Mouse (Mus musculus): ENCODE measurements at regions not wholly inside any gene's neighbourhood (a gene's known extent, or its start where the extent isn't known, plus 50 kb on each side); places are given as distances from the start of the nearest gene placed in this dataset.

DNA sequence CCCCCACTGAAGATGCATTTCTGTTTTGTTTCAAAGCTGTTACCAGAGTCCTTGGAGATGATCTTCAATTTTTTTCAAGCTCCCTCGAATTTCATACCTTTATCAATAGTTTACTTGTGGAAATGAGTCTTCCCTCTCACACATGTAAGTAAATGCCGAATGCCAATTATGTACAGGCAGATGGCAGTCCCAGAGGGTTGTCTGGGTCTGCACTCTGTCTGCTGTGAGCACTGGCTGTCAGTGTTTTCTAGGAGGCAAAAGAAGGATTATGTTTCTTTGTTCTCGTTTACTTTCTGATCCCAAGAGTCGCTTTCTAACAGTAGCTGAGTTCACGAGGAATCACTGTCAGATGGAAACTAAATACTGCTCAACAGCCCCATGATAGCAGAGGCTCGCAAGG lies 491.5 kb downstream of the 1700129C05Rik start:
- DNase-seq (ENCODE audit: low spot score), result no peak
- Histone ChIP-seq H3K4me1 (peaks cover 31% of the 10 kb centered on the region), H3K9me3 (replicated peaks) (no peaks in the 10 kb centered on the region), H3K36me3 (no peaks in the 10 kb centered on the region), H3K27me3 (ENCODE audit: low read depth, poor library complexity, severe bottlenecking) (no peaks in the 10 kb centered on the region), H3K4me3 (no peak overlapping the region), H3K27ac (no peak overlapping the region)
- WGBS, result 47% methylated on average over 6 of the region's 6 CpGs

DNA sequence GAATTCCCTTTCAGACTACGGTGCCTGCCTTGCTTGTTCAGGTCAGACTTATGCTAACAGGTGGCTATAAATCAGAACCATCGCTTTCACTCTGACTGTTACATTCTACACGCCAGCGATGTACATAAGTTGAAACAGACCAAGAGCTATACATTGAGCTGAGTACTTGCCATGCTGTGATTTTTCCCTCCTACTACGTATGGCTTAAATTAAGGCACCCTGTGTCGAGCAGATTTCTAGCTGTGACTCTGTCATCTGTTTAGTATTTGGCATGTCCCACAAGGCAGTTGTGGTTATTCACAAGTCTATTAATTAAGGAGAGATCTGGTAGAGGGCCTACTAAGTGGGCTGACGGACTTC lies 504.4 kb downstream of the 1700129C05Rik start:
- 17% methylated on average over 7 of the region's 7 CpGs for WGBS
- Histone ChIP-seq H3K27ac (peak overlapping the region; percentile 51; the same call in 1 of the 2 replicates), H3K9me3 (replicated peaks) (no peaks in the 10 kb centered on the region), H3K27me3 (ENCODE audit: low read depth, poor library complexity, severe bottlenecking) (0 out of 2 replicates have a peak, but pooled peaks cover 7% of the 10 kb centered on the region), H3K4me1 (peaks cover 35% of the 10 kb centered on the region), H3K4me3 (no peak overlapping the region), H3K36me3 (no peaks in the 10 kb centered on the region)
- DNase-seq (ENCODE audit: low spot score), result no peak

DNA sequence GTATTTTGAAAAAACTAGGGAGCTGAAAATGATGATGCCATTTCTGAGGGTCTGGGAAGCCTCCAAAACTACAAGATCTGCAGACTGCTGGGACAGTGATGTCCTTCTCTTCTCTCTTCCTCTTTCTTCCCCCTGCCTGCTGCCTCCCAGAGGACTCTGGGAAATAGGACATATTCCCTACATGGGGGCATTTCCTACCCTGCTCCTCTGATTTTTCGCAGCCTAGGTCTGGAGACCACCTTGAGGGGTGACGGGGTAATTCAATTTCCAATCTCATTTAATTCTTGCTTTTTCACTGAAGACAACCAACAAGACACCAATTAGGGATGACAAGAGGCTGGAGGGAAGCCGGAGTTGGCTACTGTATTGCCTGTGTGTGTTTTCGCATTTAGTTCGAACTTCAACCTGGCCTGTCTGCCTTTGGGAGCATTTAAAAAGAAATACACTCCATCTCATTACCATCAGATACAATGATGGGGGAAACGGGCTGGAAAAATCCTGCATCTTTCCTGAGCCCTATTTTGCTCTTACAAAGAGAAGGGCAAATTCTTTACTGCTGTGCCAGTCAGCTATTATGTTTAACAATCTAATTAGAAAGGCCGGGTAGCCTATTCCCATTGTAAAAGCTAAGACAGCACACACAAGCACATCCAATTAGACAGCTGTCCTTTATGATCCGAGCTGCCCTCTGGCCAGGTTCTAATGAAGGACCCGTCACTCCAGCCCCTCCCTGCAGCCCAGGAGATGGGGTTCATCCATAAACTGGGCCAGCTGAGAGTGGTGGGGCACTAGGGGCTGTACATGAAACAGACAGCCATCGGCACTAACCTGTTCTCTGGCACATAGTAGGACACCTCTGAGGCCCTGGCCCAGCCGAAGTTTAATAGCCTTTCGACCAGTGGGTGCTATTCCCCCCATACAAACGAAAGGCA lies 505.0 kb downstream of the 1700129C05Rik start:
- Histone ChIP-seq H3K4me3 (no peak overlapping the region), H3K9me3 (replicated peaks) (no peaks in the 10 kb centered on the region), H3K36me3 (no peaks in the 10 kb centered on the region), H3K4me1 (peaks cover 35% of the 10 kb centered on the region), H3K27ac (peak overlapping the region; percentile 51), H3K27me3 (ENCODE audit: low read depth, poor library complexity, severe bottlenecking) (0 out of 2 replicates have a peak, but pooled peaks cover 7% of the 10 kb centered on the region)
- WGBS, result 51% methylated on average over 13 of the region's 13 CpGs
- DNase-seq (ENCODE audit: low spot score), result peak; percentile 48

DNA sequence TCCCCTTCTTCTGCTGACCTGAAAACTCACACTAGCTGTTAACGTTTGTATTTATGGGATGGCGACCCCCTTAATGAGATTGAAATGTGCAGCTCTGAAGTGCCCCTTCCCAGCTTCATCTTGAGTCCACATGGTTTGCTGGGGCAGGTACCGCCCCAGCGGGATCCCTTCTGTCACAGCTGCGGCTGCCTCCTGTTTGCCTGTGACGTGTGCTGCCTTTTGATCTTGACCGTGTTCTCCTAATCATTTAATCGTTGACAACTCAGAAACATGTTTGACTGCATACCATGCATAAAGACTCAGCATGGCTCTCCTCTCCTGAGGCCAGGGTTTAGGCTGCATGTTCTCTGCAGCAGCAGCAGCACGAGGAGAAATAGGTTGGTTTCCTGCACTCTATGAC lies 511.5 kb downstream of the 1700129C05Rik start:
- H3K4me1 ChIP-seq, result peaks cover 26% of the 10 kb centered on the region
- H3K36me3 ChIP-seq, result no peaks in the 10 kb centered on the region
- 29% methylated on average over 9 of the region's 9 CpGs for WGBS
- no peaks in the 10 kb centered on the region for H3K9me3 ChIP-seq (replicated peaks)
- no peak overlapping the region for H3K4me3 ChIP-seq
- peak overlapping the region; percentile 30; the same call in 1 of the 2 replicates for H3K27ac ChIP-seq
- H3K27me3 ChIP-seq (ENCODE audit: low read depth, poor library complexity, severe bottlenecking), result 0 out of 2 replicates have a peak, but pooled peaks cover 9% of the 10 kb centered on the region
- DNase-seq (ENCODE audit: low spot score), result peak; percentile 61

DNA sequence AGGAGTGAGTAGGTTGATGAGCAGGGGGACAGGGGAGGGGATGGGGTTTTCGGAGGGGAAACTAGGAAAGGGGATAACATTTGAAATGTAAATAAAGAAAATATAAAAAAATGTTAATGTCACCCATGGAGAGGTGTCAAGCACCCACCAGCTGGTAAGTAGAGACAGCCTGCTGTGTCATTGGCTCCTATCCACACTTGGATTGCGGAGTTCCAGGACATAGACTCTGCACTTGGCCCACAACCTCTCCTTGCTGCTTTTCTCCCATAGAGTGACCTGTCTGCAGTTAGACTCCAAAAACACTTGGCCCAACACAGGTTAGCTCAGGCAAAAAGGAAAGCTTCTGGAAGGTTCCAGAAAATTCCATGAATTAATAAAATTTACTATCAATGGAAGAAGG lies 514.4 kb downstream of the 1700129C05Rik start:
- H3K36me3 ChIP-seq, result no peaks in the 10 kb centered on the region
- H3K27me3 ChIP-seq (ENCODE audit: low read depth, poor library complexity, severe bottlenecking), result 0 out of 2 replicates have a peak, but pooled peaks cover 2% of the 10 kb centered on the region
- H3K27ac ChIP-seq, result no peak overlapping the region
- no peak overlapping the region for H3K4me3 ChIP-seq
- peaks cover 21% of the 10 kb centered on the region for H3K4me1 ChIP-seq
- DNase-seq (ENCODE audit: low spot score), result no peak
- 91% methylated on average over 2 of the region's 2 CpGs for WGBS
- H3K9me3 ChIP-seq (replicated peaks), result no peaks in the 10 kb centered on the region

DNA sequence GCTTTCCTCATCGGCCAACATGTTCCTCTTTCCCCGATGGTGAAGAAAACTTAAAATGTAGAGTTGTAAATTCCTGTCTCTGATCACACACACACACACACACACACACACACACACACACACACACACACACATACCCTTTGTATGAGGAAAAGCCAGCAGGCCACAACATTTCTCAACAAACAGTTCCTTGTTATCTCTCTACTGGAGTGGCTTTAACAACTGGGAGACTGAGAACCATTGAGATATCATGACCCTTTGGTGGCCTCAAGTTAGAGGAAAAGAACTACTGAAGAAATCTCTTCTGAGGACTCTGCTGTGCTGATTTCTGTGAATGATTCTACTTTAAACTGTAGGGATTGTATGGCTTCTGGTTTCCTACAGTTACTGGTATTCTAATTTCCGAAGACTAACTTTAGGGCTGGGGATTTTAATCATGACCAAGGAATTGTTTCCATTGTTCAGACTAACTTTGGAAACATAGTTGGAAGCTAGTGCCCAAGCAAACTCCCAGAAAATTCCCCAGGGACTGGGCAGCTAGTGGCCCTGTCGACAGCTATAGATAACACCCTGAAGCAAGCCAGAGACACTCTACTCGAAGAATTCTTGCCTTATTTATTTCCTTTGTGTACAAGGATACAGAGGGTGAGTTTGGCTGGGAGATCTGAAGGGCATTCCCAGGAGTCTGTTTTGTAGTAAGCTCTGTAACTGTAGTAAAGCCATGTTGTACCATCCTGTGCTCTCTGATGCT lies 516.0 kb downstream of the 1700129C05Rik start:
- H3K27ac ChIP-seq, result no peak overlapping the region
- no peak for DNase-seq (ENCODE audit: low spot score)
- H3K36me3 ChIP-seq, result no peaks in the 10 kb centered on the region
- no peaks in the 10 kb centered on the region for H3K9me3 ChIP-seq (replicated peaks)
- 72% methylated on average over 5 of the region's 5 CpGs for WGBS
- H3K4me3 ChIP-seq, result no peak overlapping the region
- H3K4me1 ChIP-seq, result peaks cover 18% of the 10 kb centered on the region
- 0 out of 2 replicates have a peak, but pooled peaks cover 2% of the 10 kb centered on the region for H3K27me3 ChIP-seq (ENCODE audit: low read depth, poor library complexity, severe bottlenecking)

DNA sequence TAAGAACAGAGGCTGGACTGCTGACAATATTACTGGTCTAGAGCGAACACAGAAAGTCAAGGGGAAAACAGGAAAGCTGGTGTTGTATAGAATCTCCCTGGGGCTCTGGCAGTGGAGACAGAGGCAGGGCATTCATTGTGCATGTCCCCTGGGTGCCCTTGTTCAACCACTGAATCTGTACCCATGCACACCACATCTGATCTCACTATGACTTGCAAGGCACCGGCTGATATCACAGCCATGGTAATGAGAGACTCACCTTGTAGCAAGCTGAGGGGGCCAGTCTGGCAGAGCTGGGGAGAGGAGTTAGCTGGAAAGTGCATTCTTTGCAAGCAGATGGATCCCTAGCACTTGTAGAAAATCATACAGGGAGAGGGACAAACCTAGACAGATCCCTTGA lies 522.5 kb downstream of the 1700129C05Rik start:
- 88% methylated on average over 2 of the region's 2 CpGs for WGBS
- Histone ChIP-seq H3K27me3 (ENCODE audit: low read depth, poor library complexity, severe bottlenecking) (no peaks in the 10 kb centered on the region), H3K36me3 (no peaks in the 10 kb centered on the region), H3K27ac (no peak overlapping the region), H3K4me3 (no peak overlapping the region), H3K4me1 (peaks cover 21% of the 10 kb centered on the region), H3K9me3 (replicated peaks) (no peaks in the 10 kb centered on the region)
- DNase-seq (ENCODE audit: low spot score), result no peak

DNA sequence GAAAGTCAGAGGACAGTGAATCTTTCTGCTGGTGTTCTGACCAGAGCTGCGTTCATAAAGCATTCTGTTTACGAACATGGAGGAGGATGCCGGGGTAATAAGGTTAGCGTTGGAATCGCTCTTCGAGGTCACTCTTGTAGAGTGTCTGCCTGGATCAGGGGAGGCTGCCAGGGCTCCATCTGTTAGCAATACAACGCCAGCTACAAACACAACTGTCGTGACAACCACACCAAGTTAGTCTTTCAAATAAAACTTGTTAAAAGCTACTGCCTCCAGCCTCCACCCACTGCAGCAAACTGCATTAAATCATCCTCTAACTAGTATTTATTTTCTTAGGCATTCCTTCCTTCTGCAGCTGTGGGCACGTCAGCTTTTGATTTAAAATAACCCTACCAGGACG lies 525.0 kb downstream of the 1700129C05Rik start:
- Histone ChIP-seq H3K4me1 (peaks cover 24% of the 10 kb centered on the region), H3K9me3 (replicated peaks) (no peaks in the 10 kb centered on the region), H3K27ac (peak overlapping the region; percentile 14), H3K36me3 (no peaks in the 10 kb centered on the region), H3K27me3 (ENCODE audit: low read depth, poor library complexity, severe bottlenecking) (no peaks in the 10 kb centered on the region), H3K4me3 (no peak overlapping the region)
- peak; percentile 38 for DNase-seq (ENCODE audit: low spot score)
- WGBS, result 32% methylated on average over 10 of the region's 10 CpGs

DNA sequence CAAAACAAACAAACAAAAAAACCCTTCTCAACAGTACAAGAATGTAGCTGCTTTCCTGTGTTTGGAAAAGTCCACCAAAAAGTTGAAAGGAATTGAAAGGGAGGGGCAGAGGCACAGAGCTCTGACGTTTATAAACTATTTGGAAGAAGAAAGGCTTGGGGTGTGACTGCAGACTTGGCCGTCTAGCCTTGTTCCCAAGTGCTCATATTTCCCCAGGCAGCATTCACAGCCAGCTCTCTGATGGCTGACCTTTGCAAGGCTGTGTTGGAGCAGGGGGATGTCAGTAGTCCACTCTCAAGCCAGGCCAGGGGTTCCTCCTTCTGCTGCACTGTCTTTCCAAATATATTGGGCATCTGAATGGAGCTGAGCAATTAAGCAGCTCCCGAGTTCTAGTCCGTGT lies 534.5 kb downstream of the 1700129C05Rik start:
- Histone ChIP-seq H3K4me1 (peaks cover 4% of the 10 kb centered on the region; the same call in 1 of the 2 replicates), H3K27ac (no peak overlapping the region), H3K4me3 (no peak overlapping the region), H3K9me3 (replicated peaks) (no peaks in the 10 kb centered on the region), H3K36me3 (no peaks in the 10 kb centered on the region), H3K27me3 (ENCODE audit: low read depth, poor library complexity, severe bottlenecking) (no peaks in the 10 kb centered on the region)
- DNase-seq (ENCODE audit: low spot score), result no peak
- 52% methylated on average over 4 of the region's 4 CpGs for WGBS

DNA sequence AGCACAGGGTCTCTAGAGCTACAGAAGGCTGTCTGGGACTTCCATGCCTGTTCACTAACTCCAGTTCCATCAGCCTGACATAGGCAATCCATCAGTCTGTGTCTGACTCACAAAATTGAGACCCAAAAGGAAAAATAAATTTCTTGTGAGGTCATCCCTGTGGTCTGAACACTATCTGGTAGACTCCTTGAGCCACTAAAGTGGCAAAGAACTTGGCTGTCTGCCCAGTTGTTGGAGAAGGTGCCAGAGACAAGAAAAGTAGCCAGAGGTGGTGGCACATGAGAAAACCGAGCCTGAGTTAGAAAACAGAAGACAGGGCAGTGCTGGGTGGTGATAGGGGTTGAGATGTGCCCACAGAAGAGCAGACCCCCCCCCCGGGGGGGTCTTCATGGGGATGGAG lies 535.0 kb downstream of the 1700129C05Rik start:
- Histone ChIP-seq H3K9me3 (replicated peaks) (no peaks in the 10 kb centered on the region), H3K4me3 (no peak overlapping the region), H3K27me3 (ENCODE audit: low read depth, poor library complexity, severe bottlenecking) (no peaks in the 10 kb centered on the region), H3K27ac (no peak overlapping the region), H3K36me3 (no peaks in the 10 kb centered on the region), H3K4me1 (peaks cover 4% of the 10 kb centered on the region; the same call in 1 of the 2 replicates)
- 64% methylated on average over 2 of the region's 2 CpGs for WGBS
- DNase-seq (ENCODE audit: low spot score), result no peak

DNA sequence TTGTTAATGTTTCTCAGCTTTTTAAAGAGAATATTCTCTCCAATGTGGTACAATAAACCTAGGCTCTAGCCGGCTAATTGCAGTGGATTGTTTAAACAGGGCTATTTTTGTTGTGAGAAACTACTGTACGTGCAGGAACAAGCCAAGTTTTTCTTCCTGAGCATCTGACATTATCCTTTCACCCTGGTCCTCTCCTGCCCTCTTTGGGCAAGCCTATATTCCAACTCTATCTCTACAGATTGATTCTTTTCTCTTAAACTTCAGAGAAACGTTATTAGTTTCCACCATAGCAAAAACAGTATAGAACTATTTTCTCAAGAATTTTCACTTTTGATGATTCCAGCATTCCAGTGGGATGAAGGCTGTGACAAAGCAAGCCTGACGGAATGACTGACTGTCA lies 535.2 kb downstream of the Fgf9 start:
- Histone ChIP-seq H3K27ac (no peak overlapping the region), H3K4me1 (peaks cover 4% of the 10 kb centered on the region; the same call in 1 of the 2 replicates), H3K36me3 (no peaks in the 10 kb centered on the region), H3K9me3 (replicated peaks) (no peaks in the 10 kb centered on the region), H3K4me3 (no peak overlapping the region), H3K27me3 (ENCODE audit: low read depth, poor library complexity, severe bottlenecking) (no peaks in the 10 kb centered on the region)
- 83% methylated on average over 4 of the region's 4 CpGs for WGBS
- no peak for DNase-seq (ENCODE audit: low spot score)

DNA sequence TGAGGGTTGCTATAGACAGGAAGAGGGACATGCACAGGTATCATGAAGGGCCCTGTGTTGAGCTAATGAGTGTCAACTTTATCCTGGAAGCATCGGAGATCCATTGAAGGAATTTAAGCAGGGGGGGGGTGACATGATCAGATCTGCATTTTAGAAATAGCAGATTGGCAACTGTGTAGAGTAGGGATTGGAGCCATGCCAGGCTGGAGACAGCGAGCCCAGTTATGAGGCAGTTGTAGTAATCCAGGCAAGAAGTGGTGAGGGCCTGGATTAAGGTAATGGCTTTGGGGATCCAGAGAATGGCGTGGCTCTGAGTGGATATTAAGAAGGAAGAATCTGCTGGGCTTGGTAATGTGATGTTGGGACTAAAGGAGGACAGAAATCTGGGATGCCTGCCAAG lies 528.5 kb downstream of the Fgf9 start:
- no peaks in the 10 kb centered on the region for H3K9me3 ChIP-seq (replicated peaks)
- DNase-seq (ENCODE audit: low spot score), result no peak
- H3K4me1 ChIP-seq, result no peaks in the 10 kb centered on the region
- H3K27ac ChIP-seq, result no peak overlapping the region
- no peak overlapping the region for H3K4me3 ChIP-seq
- 90% methylated on average over 3 of the region's 3 CpGs for WGBS
- no peaks in the 10 kb centered on the region for H3K36me3 ChIP-seq
- H3K27me3 ChIP-seq (ENCODE audit: low read depth, poor library complexity, severe bottlenecking), result no peaks in the 10 kb centered on the region

DNA sequence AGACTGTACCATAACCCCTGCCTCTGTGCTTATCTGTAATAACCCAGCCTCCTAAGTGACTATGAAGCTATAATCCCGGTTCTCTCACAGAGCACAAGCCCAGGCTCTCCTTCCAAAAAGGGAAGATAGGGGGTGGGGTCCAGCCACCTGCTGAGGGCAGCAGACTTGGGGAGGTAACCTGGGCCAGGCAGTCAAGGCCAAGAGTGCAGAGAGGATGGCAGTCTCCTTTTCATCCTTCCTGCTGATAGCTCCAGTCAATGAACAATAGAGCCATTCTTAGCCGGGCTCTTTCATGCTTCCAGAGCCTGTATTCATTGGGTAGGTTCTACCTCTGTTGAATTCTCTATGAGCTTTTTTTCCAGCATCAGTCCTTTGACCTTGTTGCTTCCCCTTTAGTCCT lies 527.5 kb downstream of the Fgf9 start:
- WGBS, result 69% methylated on average over 2 of the region's 2 CpGs
- no peak for DNase-seq (ENCODE audit: low spot score)

More for the DNA sequence above, 527.5 kb downstream of the Fgf9 start:
- Histone ChIP-seq H3K4me1 (no peaks in the 10 kb centered on the region), H3K27me3 (ENCODE audit: low read depth, poor library complexity, severe bottlenecking) (no peaks in the 10 kb centered on the region), H3K4me3 (no peak overlapping the region), H3K27ac (no peak overlapping the region), H3K36me3 (no peaks in the 10 kb centered on the region), H3K9me3 (replicated peaks) (no peaks in the 10 kb centered on the region)

Measured in limb, embryonic 10.5 days (tissue).